15 mouse cellular contexts compared by ENCODE assay signal in the genomic region with DNA sequence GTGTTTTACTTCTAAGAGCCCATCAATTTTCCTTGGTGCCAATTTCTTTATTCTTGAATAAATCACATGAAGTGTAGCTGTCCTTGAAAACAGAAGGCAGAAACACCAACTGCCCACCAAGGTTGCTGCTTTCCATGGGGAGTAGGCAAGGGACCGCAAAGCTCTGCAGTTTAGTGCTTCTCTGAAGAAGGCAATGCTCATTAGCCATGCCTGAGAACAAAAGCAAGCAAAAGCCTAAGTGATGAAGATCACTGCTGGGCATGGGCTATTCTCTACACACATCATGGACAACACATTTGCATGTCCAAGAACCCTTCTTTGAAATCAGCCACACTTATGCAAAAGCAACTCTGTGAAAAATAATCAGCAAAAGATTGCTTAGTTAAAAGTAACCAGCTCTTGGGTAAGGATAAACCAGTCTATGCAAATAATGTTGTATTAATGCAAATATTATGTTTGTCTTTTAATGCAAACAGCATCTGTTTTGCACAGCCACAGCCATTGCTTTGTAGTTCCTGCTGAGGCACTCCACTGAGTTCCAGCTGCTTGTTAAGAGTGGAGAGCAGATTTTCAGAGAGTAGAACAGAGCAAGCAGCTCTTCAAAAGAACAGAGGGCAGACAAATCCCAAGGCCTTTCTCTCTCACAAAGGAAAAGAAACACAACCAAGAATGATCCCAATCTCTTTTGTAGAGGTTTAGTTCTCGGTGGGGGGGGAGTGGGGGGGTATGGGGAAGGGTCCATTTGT.
DNase-seq lines count a peak whose midpoint lies in the region; ATAC-seq and TF ChIP-seq lines count a peak whose summit lies in the region.
"Had no signal": no experiment of that assay in that cellular context is flagged by ENCODE, and none has a peak within 500 bp of the region (broad histone marks: within the 10 kb centered on the region; RNA-seq: fewer than 3 reads in every experiment).

No protein-coding gene starts in this region.

- no peaks in the 10 kb centered on the region for H3K36me3 ChIP-seq in midbrain, embryonic 10.5 days
- H3K36me3 ChIP-seq in midbrain, postnatal 0 days (ENCODE audit: insufficient read depth, low read length): no peaks in the 10 kb centered on the region
- no peaks in the 10 kb centered on the region for H3K36me3 ChIP-seq in forebrain, embryonic 15.5 days
- no peaks in the 10 kb centered on the region for H3K36me3 ChIP-seq in hindbrain, postnatal 0 days (ENCODE audit: insufficient read depth, low read length)
- H3K36me3 ChIP-seq: heart, embryonic 12.5 days had no signal

- H3K4me3 ChIP-seq in midbrain, embryonic 10.5 days: 0 out of 2 replicates have a peak overlapping the region, but pooled peaks have one; percentile 3
- no peak overlapping the region for H3K4me3 ChIP-seq in midbrain, postnatal 0 days (ENCODE audit: low read depth, low read length)
- no peak overlapping the region for H3K4me3 ChIP-seq in forebrain, embryonic 15.5 days
- H3K4me3 ChIP-seq in hindbrain, postnatal 0 days (ENCODE audit: low read length): no peak overlapping the region
- H3K4me3 ChIP-seq: heart, embryonic 12.5 days; megakaryocyte, embryonic 14.5 days had no signal

- H3K27ac ChIP-seq in midbrain, embryonic 10.5 days (replicated peaks): peak overlapping the region; percentile 82
- no peak overlapping the region for H3K27ac ChIP-seq in midbrain, postnatal 0 days (ENCODE audit: low read depth, low read length)
- peak overlapping the region; percentile 44 for H3K27ac ChIP-seq in forebrain, embryonic 15.5 days (replicated peaks)
- H3K27ac ChIP-seq in hindbrain, postnatal 0 days: no peak overlapping the region
- H3K27ac ChIP-seq: stomach, postnatal 0 days had no signal

- no peaks in the 10 kb centered on the region for H3K9me3 ChIP-seq in midbrain, embryonic 10.5 days (replicated peaks)
- H3K9me3 ChIP-seq in midbrain, postnatal 0 days (ENCODE audit: low read length): no peaks in the 10 kb centered on the region
- no peaks in the 10 kb centered on the region for H3K9me3 ChIP-seq in forebrain, embryonic 15.5 days
- H3K9me3 ChIP-seq in hindbrain, postnatal 0 days (ENCODE audit: low read length): no peaks in the 10 kb centered on the region
- H3K9me3 ChIP-seq: heart, embryonic 12.5 days; megakaryocyte, embryonic 14.5 days had no signal

- ATAC-seq in midbrain, postnatal 0 days (ENCODE audit: low FRiP score): no peak
- ATAC-seq in forebrain, embryonic 15.5 days (replicated peaks): peak; percentile 71; the same call in 1 of the 2 replicates
- ATAC-seq in hindbrain, postnatal 0 days: no peak
- no peak for ATAC-seq in megakaryocyte progenitor cell, adult 5-6 weeks (replicated peaks; ENCODE audit: poor library complexity)

- no peak for TF ChIP-seq CTCF in midbrain, postnatal 0 days (IDR thresholded peaks at IDR 0.05)
- TF ChIP-seq CTCF in hindbrain, postnatal 0 days (IDR thresholded peaks at IDR 0.05; ENCODE audit: low read depth): no peak

- no peak overlapping the region for H3K4me2 ChIP-seq in midbrain, postnatal 0 days (ENCODE audit: low read depth, low read length, poor library complexity, severe bottlenecking)
- no peak overlapping the region for H3K4me2 ChIP-seq in forebrain, embryonic 15.5 days (replicated peaks)
- no peak overlapping the region for H3K4me2 ChIP-seq in hindbrain, postnatal 0 days (ENCODE audit: low read depth, low read length)
- H3K4me2 ChIP-seq: heart, embryonic 12.5 days had no signal

- H3K9ac ChIP-seq in midbrain, postnatal 0 days (replicated peaks; ENCODE audit: low read length, poor library complexity, severe bottlenecking): no peak overlapping the region
- no peak overlapping the region for H3K9ac ChIP-seq in forebrain, embryonic 15.5 days (replicated peaks)
- no peak overlapping the region for H3K9ac ChIP-seq in hindbrain, postnatal 0 days (replicated peaks; ENCODE audit: low read length)
- H3K9ac ChIP-seq: heart, embryonic 12.5 days had no signal

- intact Hi-C loops in left cerebral cortex, postnatal 25 days (cut with DNase I): no loop called here

- H3K27me3 ChIP-seq in midbrain, embryonic 10.5 days (ENCODE audit: low read depth, poor library complexity, severe bottlenecking): no peaks in the 10 kb centered on the region
- no peaks in the 10 kb centered on the region for H3K27me3 ChIP-seq in midbrain, postnatal 0 days (ENCODE audit: insufficient read depth, low read length)
- no peaks in the 10 kb centered on the region for H3K27me3 ChIP-seq in forebrain, embryonic 15.5 days
- no peaks in the 10 kb centered on the region for H3K27me3 ChIP-seq in hindbrain, postnatal 0 days (ENCODE audit: insufficient read depth, low read length)
- H3K27me3 ChIP-seq: heart, embryonic 12.5 days had no signal

- WGBS in midbrain, embryonic 10.5 days: 16% methylated on average over 2 of the region's 2 CpGs
- WGBS in midbrain, postnatal 0 days: 13% methylated on average over 2 of the region's 2 CpGs
- 8% methylated on average over 2 of the region's 2 CpGs for WGBS in forebrain, embryonic 15.5 days
- WGBS in hindbrain, postnatal 0 days: 10% methylated on average over 2 of the region's 2 CpGs

- peak; percentile 20 for DNase-seq in midbrain, embryonic 10.5 days (ENCODE audit: low spot score)
- DNase-seq in midbrain, postnatal 0 days (ENCODE audit: low spot score): no peak
- peak; percentile 30 for DNase-seq in hindbrain, postnatal 0 days (ENCODE audit: low spot score)
- no peak for DNase-seq in kidney, adult 18-20 months
- no peak for DNase-seq in left cerebral cortex, postnatal 25 days (ENCODE audit: low spot score in 2 of 2)
- DNase-seq: adrenal gland, postnatal 36 days; B cell, adult 2 months; gastrocnemius, postnatal 14 days; right cerebral cortex, adult 18-20 months; spleen, adult 18-20 months had no signal

- H3K4me1 ChIP-seq in midbrain, embryonic 10.5 days: peaks cover 25% of the 10 kb centered on the region
- H3K4me1 ChIP-seq in midbrain, postnatal 0 days (ENCODE audit: insufficient read depth, low read length): peaks cover 1% of the 10 kb centered on the region; the same call in 1 of the 2 replicates
- H3K4me1 ChIP-seq in forebrain, embryonic 15.5 days: peaks cover 7% of the 10 kb centered on the region; the same call in 1 of the 2 replicates
- H3K4me1 ChIP-seq in hindbrain, postnatal 0 days (ENCODE audit: insufficient read depth, low read length): 0 out of 2 replicates have a peak, but pooled peaks cover 4% of the 10 kb centered on the region

Comparison
In these comparisons a context has a peak if more than half of its experiments do, and no peak if none do; other contexts are left out.
1. DNase-seq: peak in midbrain, embryonic 10.5 days (single experiment) and hindbrain, postnatal 0 days (single experiment); none in midbrain, postnatal 0 days (single experiment), kidney, adult 18-20 months (single experiment) and left cerebral cortex, postnatal 25 days (0 of 2).
2. H3K27ac ChIP-seq: peak in midbrain, embryonic 10.5 days (single experiment) and forebrain, embryonic 15.5 days (single experiment); none in midbrain, postnatal 0 days (single experiment) and hindbrain, postnatal 0 days (single experiment).